Mouse (Mus musculus) mouse trophoblast stem cell (cell line): ENCODE results near the gene Catsperd.

ENCODE experiments used
- in situ Hi-C, 2 experiments: fragments of 300-500 bp; cut with MseI, MboI; formaldehyde crosslinking; loops; 2 replicates in 1 of 2; 3 replicates in 1 of 2; pipeline ENCODE4 v1.15.1; 2025

Catsperd gene

DNA sequence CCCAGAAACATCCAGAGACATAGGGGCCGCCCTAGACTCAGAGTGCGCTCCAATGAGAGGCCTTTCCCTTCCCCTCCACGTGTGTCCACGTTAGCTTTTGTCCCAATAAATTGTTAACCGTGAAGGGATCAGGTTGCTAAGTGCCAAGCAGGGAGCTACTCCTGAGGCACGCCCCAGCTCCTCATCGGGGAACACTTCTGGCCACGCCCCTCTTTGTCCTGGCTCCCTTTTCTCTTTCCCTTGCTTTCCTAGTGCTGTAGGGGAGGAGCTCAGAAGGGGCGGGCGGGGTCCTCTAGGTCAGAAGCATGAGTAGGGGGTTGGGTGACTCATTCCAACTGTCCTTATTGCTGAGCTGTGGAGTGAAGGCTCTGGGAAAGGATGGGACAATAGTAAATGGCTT is 36.4 kb downstream of the Catsperd start:
- in situ Hi-C loops: no loop called here

DNA sequence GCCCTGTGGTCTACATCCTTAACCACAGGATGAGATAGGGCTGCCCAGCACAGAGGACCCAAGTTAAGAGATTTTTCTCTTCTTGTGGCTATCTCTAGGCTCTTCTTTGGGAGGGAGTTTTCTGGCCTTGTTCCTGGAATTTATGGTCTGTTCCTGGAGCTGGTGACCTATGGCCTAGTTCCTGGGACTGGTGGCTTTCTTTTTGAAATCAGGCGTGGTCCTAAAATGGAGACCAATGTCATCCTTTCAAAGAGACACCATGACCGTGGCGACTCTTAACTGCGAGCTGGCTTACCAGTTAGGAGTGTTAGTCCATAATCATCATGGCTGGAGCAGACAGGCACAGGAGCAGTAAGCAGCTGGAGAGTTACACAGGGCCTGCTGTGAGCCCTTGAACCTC is 38.4 kb downstream of the Catsperd start:
- in situ Hi-C loops: loop anchor here (5.0 kb wide), 2 partner anchors 34 to 49 kb away; no protein-coding TSS in a partner anchor

DNA sequence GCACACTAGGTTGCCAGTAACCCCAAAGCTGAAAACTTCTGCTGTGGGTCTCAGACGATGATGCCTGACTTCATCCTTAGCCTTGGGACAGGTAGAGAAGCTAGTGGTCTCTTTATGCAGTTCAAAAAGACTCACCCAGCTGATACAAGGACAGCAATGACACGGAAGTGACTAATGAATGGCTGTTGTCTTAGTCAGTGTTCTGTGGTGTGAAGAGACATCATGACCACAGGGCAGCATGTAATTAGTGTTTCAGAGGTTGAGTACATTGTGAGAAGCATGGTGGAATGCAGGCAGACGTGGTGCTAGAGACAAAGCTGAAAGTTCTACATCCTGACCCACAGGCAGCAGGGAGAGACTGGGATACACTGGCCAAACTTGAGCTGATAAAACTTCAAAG is 39.6 kb downstream of the Catsperd start:
- in situ Hi-C loops: loop anchor here (5.0 kb wide), 2 partner anchors 35 to 50 kb away; no protein-coding TSS in a partner anchor

- in situ Hi-C loops: loop anchor here (5.0 kb wide), 2 partner anchors 36 to 51 kb away; no protein-coding TSS in a partner anchor
Observed at GRCm38 (mm10) chr17:56668384-56669144, 40.6 kb downstream of the Catsperd start.

DNA sequence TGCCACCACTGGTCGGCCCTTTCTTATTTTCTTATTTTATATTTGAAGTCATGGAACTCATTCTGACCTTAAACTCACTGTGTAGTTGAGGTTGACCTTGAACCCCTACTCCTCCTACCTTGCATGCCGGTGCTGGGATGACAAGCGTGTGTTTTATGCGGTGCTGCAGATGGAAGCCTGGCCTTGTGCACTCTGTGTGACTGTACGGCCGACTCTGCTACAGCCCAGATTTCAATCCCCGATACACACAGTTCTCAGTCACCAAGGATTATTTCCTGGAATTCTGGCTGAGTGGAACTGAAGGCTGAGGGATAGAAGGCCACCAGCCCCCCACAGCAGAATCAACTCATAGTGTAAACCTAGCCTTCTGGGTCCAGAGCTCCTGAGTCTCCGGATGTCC is 41.8 kb downstream of the Catsperd start:
- in situ Hi-C loops: loop anchor here (5.0 kb wide), 2 partner anchors 37 to 52 kb away; no protein-coding TSS in a partner anchor

GRCm38 (mm10) chr17:56672941-56673646 is 45.2 kb downstream of the Catsperd start, which contains the start of gene Ranbp3:
Ranbp3 (plus strand) TSS chr17:56673294.
- in situ Hi-C loops: no loop called here

GRCm38 (mm10) chr17:56673647-56674416 is 45.9 kb downstream of the Catsperd start:
- in situ Hi-C loops: no loop called here

GRCm38 (mm10) chr17:56681791-56682190 is 53.8 kb downstream of the Catsperd start:
- in situ Hi-C loops: no loop called here

GRCm38 (mm10) chr17:56682880-56683279 is 54.9 kb downstream of the Catsperd start:
- in situ Hi-C loops: no loop called here

- in situ Hi-C loops: no loop called here
Observed at GRCm38 (mm10) chr17:56683546-56684140, 55.7 kb downstream of the Catsperd start.

GRCm38 (mm10) chr17:56684649-56685048 is 56.7 kb downstream of the Catsperd start:
- in situ Hi-C loops: no loop called here

GRCm38 (mm10) chr17:56686801-56687200 is 58.9 kb downstream of the Catsperd start:
- in situ Hi-C loops: no loop called here

DNA sequence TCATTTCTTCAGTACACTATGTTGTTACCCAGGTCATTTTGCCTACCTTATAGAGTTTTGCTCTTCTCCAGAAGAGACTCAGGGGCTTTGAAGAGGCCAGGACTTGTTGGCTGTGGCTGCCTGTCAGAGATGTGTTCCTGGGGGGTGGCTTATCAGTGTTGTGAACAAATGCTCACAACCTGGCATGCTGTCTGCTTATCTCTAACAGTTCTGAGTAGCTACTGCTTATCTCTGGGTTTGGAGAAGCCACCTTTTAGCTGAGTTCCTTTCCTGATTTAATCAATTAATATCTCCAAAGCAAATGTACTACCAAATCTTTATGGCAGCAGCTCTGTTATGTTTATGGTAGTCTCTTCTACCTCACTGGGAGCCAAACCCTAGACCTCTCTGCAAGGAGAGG is 60.1 kb downstream of the Catsperd start:
- in situ Hi-C loops: no loop called here

- in situ Hi-C loops: no loop called here
Observed at GRCm38 (mm10) chr17:56688689-56689088, 60.7 kb downstream of the Catsperd start.

DNA sequence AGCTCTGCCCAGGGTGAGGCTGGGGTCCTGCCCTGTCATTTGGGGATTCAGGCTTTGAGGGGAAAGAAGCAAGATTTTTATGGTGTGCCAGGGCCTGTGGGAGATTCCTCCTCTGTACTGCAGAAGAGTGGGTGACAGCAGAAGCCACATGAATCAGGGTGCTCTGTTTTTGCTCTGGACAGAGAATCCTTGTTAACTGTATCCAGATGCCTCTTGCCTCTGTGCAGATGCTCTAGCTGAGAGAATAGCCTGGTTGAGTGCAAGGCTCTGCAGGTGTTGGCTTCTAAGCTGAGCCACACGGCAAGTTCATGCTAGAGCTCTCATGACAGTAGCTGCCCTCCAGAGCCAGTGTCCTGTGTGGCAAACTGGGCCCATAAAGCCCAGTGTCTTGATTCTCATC is 65.5 kb downstream of the Catsperd start:
- in situ Hi-C loops: no loop called here

DNA sequence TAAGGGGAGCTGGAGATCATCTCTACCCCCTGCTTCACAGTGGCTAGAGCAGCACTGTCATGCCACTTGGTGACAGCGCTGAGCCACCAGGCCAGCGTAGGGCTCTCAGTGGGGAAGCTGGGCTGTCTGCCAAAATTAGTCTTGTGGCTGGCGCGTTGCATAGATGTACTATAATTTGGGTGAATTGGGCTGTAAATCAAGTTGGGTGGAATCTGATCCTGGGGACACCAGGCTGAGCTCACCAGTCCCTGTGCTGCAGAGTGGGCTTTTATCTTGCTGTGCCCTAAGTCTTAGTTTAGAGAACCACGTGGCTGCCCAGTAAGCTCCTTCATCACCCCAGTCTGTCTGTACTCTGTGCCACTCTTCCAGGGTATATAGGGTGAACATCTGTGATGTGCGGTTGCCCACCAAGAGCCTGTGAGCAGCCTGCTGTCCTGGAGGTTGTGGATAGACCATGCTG is 65.9 kb downstream of the Catsperd start:
- in situ Hi-C loops: no loop called here

DNA sequence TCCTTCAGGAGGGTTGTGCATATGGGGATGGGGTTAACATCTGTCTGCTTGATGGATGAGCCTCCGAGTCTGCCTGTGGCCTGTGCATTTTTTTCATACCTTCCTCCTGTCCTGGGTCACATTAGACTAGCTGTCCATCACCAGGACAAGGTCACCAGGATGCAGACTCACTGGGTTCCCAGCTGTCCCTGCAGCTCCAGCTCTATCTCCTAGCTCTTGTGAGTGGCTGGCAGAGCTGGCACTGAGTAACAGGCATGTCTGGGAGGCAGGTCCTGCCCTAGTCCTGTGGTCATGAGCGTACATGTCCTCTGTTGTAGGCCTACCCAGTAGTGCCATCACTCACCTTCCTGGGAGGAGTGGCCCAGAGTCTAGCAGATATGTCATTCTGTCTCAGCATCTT is 72.5 kb downstream of the Catsperd start:
- in situ Hi-C loops: no loop called here

- in situ Hi-C loops: no loop called here
Observed at GRCm38 (mm10) chr17:56703038-56703437, 75.1 kb downstream of the Catsperd start.

- in situ Hi-C loops: no loop called here
Observed at GRCm38 (mm10) chr17:56706515-56706914, 78.6 kb downstream of the Catsperd start.

DNA sequence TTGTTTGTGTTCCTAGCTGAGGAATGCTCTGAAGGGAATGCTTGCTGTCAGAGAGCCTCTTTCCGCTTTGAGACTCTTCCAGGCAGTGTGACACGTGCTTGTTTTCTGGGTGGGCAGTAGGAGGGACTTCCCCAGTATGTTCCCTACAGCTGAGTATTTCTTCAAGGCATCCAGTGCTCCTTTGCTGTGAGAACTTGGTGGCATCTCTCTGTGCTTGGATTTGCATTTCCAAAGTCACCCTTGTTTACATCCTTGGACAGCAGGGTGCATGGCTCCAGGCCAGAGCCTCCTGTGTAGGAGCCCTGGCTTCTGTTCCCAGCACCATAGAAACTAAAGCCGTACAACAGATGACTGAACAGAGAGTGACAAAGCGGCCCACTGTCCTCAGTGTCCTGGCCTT is 80.7 kb downstream of the Catsperd start:
- in situ Hi-C loops: no loop called here

GRCm38 (mm10) chr17:56709708-56710107 is 81.8 kb downstream of the Catsperd start:
- in situ Hi-C loops: no loop called here
